ENCODE assay signal across 8 mouse cellular contexts in genomic region chr17:28207591-28208313, GRCm38 (mm10). TPM values are rescaled to one million over a fixed set of nuclear protein-coding genes. Genes with fewer than 3 reads are reported as not detected.
DNase-seq lines count a peak whose midpoint lies in the region; ATAC-seq and TF ChIP-seq lines count a peak whose summit lies in the region.

Gene Def6, plus strand, starts transcription at chr17:28207778.

- peaks cover 5% of the 10 kb centered on the region; the same call in 1 of the 2 replicates for H3K36me3 ChIP-seq in intestine, embryonic 15.5 days
- peaks cover 3% of the 10 kb centered on the region; the same call in 1 of the 2 replicates for H3K36me3 ChIP-seq in liver, embryonic 13.5 days
- H3K36me3 ChIP-seq in myocyte (ENCODE audit: control insufficient read depth, insufficient read depth): no peaks in the 10 kb centered on the region
- H3K36me3 ChIP-seq in stomach, embryonic 15.5 days: peaks cover 4% of the 10 kb centered on the region; the same call in 1 of the 2 replicates

- no peaks in the 10 kb centered on the region for H3K27me3 ChIP-seq in intestine, embryonic 15.5 days (replicated peaks)
- H3K27me3 ChIP-seq in liver, embryonic 13.5 days: no peaks in the 10 kb centered on the region
- H3K27me3 ChIP-seq in myocyte (ENCODE audit: control insufficient read depth, insufficient read depth, insufficient read length): no peaks in the 10 kb centered on the region
- H3K27me3 ChIP-seq in stomach, embryonic 15.5 days (replicated peaks): no peaks in the 10 kb centered on the region

- peaks cover 16% of the 10 kb centered on the region for H3K4me1 ChIP-seq in intestine, embryonic 15.5 days (replicated peaks)
- peaks cover 60% of the 10 kb centered on the region for H3K4me1 ChIP-seq in liver, embryonic 13.5 days (replicated peaks)
- peaks cover 12% of the 10 kb centered on the region for H3K4me1 ChIP-seq in stomach, embryonic 15.5 days

- 22% methylated on average over 26 of the region's 26 CpGs for WGBS in intestine, embryonic 15.5 days
- WGBS in liver, embryonic 13.5 days (ENCODE audit: insufficient replicate concordance): 5% methylated on average over 26 of the region's 26 CpGs
- 18% methylated on average over 26 of the region's 26 CpGs for WGBS in stomach, embryonic 15.5 days

- ATAC-seq in granulocyte monocyte progenitor cell, adult 5-6 weeks (replicated peaks; ENCODE audit: poor library complexity, severe bottlenecking): peak; percentile 69
- ATAC-seq in intestine, embryonic 15.5 days: peak; percentile 93
- peak; percentile 81 for ATAC-seq in liver, embryonic 13.5 days (ENCODE audit: low read depth)
- ATAC-seq in stomach, embryonic 15.5 days (ENCODE audit: insufficient read depth, low FRiP score, low read depth): peak; percentile 86

- TF ChIP-seq POLR2A in myocyte (IDR thresholded peaks at IDR 0.05; ENCODE audit: insufficient read length, low read depth): peak; percentile 58

- peak within 1 kb of the TSS; percentile 80 for H3K27ac ChIP-seq in intestine, embryonic 15.5 days
- peak within 1 kb of the TSS; percentile 72 for H3K27ac ChIP-seq in liver, embryonic 13.5 days
- peak within 1 kb of the TSS; percentile 89 for H3K27ac ChIP-seq in stomach, embryonic 15.5 days

- H3K9ac ChIP-seq in intestine, embryonic 15.5 days: peak within 1 kb of the TSS; percentile 44
- peak within 1 kb of the TSS; percentile 72 for H3K9ac ChIP-seq in liver, embryonic 13.5 days
- H3K9ac ChIP-seq in stomach, embryonic 15.5 days: peak within 1 kb of the TSS; percentile 48

- DNase-seq in cerebellum, postnatal 36 days: peak; percentile 26 to 40
- DNase-seq in cerebellum, adult 11 months: no peak
- DNase-seq in embryo, embryonic 11 days: peak; percentile 87
- DNase-seq in liver, embryonic 13.5 days: peak; percentile 55

- H3K4me3 ChIP-seq in intestine, embryonic 15.5 days (replicated peaks): peak within 1 kb of the TSS; percentile 30
- H3K4me3 ChIP-seq in liver, embryonic 13.5 days (replicated peaks): peak within 1 kb of the TSS; percentile 61
- peak within 1 kb of the TSS; percentile 8 for H3K4me3 ChIP-seq in myocyte
- H3K4me3 ChIP-seq in stomach, embryonic 15.5 days (replicated peaks): peak within 1 kb of the TSS; percentile 44

- H3ac ChIP-seq in myocyte (ENCODE audit: control insufficient read depth, insufficient read length): no peak within 1 kb of the TSS

- H3K79me2 ChIP-seq in myocyte (ENCODE audit: control insufficient read depth, insufficient read depth): no peaks in the 10 kb centered on the region

- H3K4me2 ChIP-seq in intestine, embryonic 15.5 days (replicated peaks): peak within 1 kb of the TSS; percentile 62
- peak within 1 kb of the TSS; percentile 79 for H3K4me2 ChIP-seq in liver, embryonic 13.5 days
- peak within 1 kb of the TSS; percentile 67 for H3K4me2 ChIP-seq in myocyte (ENCODE audit: low read depth)
- H3K4me2 ChIP-seq in stomach, embryonic 15.5 days: peak within 1 kb of the TSS; percentile 80

- H3K9me3 ChIP-seq in intestine, embryonic 15.5 days: no peaks in the 10 kb centered on the region
- H3K9me3 ChIP-seq in liver, embryonic 13.5 days (replicated peaks): no peaks in the 10 kb centered on the region
- H3K9me3 ChIP-seq in stomach, embryonic 15.5 days: no peaks in the 10 kb centered on the region

TF ChIP-seq in myocyte, 11 proteins besides CTCF, POLR2A, EP300 and RAD21:
- no peak for TF ChIP-seq TCF12 (IDR thresholded peaks at IDR 0.05; ENCODE audit: insufficient read depth, poor library complexity, severe bottlenecking)
- TF ChIP-seq REST (IDR thresholded peaks at IDR 0.05; ENCODE audit: insufficient read depth, insufficient read length): no peak
- no peak for TF ChIP-seq POLR2AphosphoS2 (IDR thresholded peaks at IDR 0.05; ENCODE audit: insufficient read length, low read depth)
- TF ChIP-seq E2F4 (IDR thresholded peaks at IDR 0.05; ENCODE audit: insufficient read depth): no peak
- peak in 2 of 3 experiments; percentile 62 to 78 for TF ChIP-seq MYOG (IDR thresholded peaks at IDR 0.05; ENCODE audit: control insufficient read depth in 1 of 3, insufficient read depth in 1 of 3, insufficient read length in 2 of 3, low read depth in 2 of 3)
- no peak for TF ChIP-seq USF1 (IDR thresholded peaks at IDR 0.05; ENCODE audit: low read depth)
- TF ChIP-seq SRF (IDR thresholded peaks at IDR 0.05; ENCODE audit: control insufficient read depth, insufficient read length, low read depth): no peak
- TF ChIP-seq CEBPB (IDR thresholded peaks at IDR 0.05; ENCODE audit: insufficient read depth, poor library complexity, severe bottlenecking): no peak
- TF ChIP-seq TCF3 (IDR thresholded peaks at IDR 0.05; ENCODE audit: insufficient read length, low read depth): no peak
- TF ChIP-seq MAX (IDR thresholded peaks at IDR 0.05; ENCODE audit: low read depth): no peak
- peak in 2 of 3 experiments; percentile 62 to 82 for TF ChIP-seq MYOD1 (IDR thresholded peaks at IDR 0.05; ENCODE audit: control insufficient read depth in 1 of 3, insufficient read length in 2 of 3, low read depth in 2 of 3)

RNA-seq across cellular contexts. Expression of gene Def6, which starts in this region (rescaled TPM):
- total RNA-seq in granulocyte monocyte progenitor cell, adult 5-6 weeks (2014; fragmentation: Nextera tagmentation): 57.9 and 67.3 TPM in 2 replicates
- total RNA-seq in granulocyte monocyte progenitor cell, adult 5-6 weeks (2017): 108 and 142 TPM in 2 replicates
- 3.4 and 4.3 TPM in 2 replicates for polyA plus RNA-seq in intestine, embryonic 15.5 days (2015; fragmentation: Nextera tagmentation; extraction: Ambion mirVana)
- polyA plus RNA-seq in liver, embryonic 13.5 days (2015; fragmentation: Nextera tagmentation; extraction: Ambion mirVana): 14.6 and 14.8 TPM in 2 replicates
- polyA plus RNA-seq in myocyte (2012; fragmentation: generic; extraction: Trizol): 3.4 TPM
- polyA plus RNA-seq in stomach, embryonic 15.5 days (2015; fragmentation: Nextera tagmentation; extraction: Ambion mirVana): 9.6 and 10.0 TPM in 2 replicates

Comparison
In these comparisons a context has a peak if more than half of its experiments do, and no peak if none do; other contexts are left out.
1. H3K4me3 ChIP-seq: peak in every context shown above with its lines; median percentile 61 in liver, embryonic 13.5 days; 44 in stomach, embryonic 15.5 days; 30 in intestine, embryonic 15.5 days; 8 in myocyte.